Mouse (Mus musculus) MEL (cell line): ENCODE results near the gene Timm29.

Experiments
- CTCF ChIP-seq, 3 experiments: IDR thresholded peaks in 2 of 3; conservative IDR thresholded peaks in 1 of 3; 2 replicates each; pipeline ENCODE4 v1.5.1; 2011 to 2012; ENCODE audit warnings: low read length in 3 of 3, low read depth in 2 of 3, mild to moderate bottlenecking in 2 of 3, improper control_type of control experiment in 1 of 3, inconsistent platforms in 1 of 3, mixed read lengths in 1 of 3, moderate library complexity in 1 of 3; ENCODE audit not compliant: control insufficient read depth in 1 of 3, insufficient read depth in 1 of 3, poor library complexity in 1 of 3, severe bottlenecking in 1 of 3
- ELF1 ChIP-seq: IDR thresholded peaks from 2 replicates; pipeline ENCODE4 v1.6.1; 2014; ENCODE audit warnings: low read depth, mild to moderate bottlenecking, inconsistent platforms, low read length, improper control_type of control experiment, moderate library complexity
- EP300 ChIP-seq, 2 experiments: IDR thresholded peaks; 2 replicates each; pipeline ENCODE4 v1.6.1; 2011; ENCODE audit warnings: improper control_type of control experiment in 2 of 2, low read length in 2 of 2, low read depth in 1 of 2, mild to moderate bottlenecking in 1 of 2
- JUND ChIP-seq: IDR thresholded peaks from 2 replicates; pipeline ENCODE4 v1.6.1; 2011; ENCODE audit warnings: low read depth, mild to moderate bottlenecking, improper control_type of control experiment, low read length
- MAFK ChIP-seq: IDR thresholded peaks from 2 replicates; pipeline ENCODE4 v1.6.1; 2011; ENCODE audit warnings: low read depth, mild to moderate bottlenecking, low read length, improper control_type of control experiment, borderline replicate concordance

DNA sequence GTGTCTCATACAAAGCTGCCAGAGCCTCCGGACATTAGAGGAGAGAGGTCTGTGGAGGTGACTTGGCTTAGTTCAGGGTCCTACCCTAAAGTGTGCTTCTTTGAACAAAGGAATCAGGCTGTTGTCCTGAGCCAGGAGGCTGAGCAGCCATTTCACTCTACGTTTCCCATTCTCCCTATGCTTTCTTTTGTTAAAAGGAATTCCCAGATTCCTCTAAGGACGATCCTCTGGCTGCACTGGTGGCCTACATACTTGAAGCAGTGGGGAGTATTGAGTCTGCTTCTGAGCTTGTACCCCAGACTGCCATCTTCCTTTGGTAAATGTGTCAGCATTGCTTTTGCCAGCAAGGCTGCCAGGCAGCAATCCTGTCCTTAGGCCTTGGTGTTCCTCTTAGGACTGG lies 40.6 kb downstream of the Timm29 start:
- TF ChIP-seq JUND = no peak
- TF ChIP-seq CTCF (IDR thresholded peaks at IDR 0.05 in 2 of 3, conservative IDR thresholded peaks at IDR 0.05 in 1 of 3; ENCODE audit: control insufficient read depth in 1 of 3, insufficient read depth in 1 of 3, low read depth in 2 of 3, low read length in 3 of 3, poor library complexity in 1 of 3, severe bottlenecking in 1 of 3) = no peak
- TF ChIP-seq EP300 (IDR thresholded peaks at IDR 0.05; ENCODE audit: low read depth in 1 of 2, low read length in 2 of 2) = no peak
- TF ChIP-seq MAFK = no peak
- no peak for TF ChIP-seq ELF1
